Mouse (Mus musculus) C2C12 (cell line): ENCODE data around the gene Acot5. TPM values are rescaled to one million over a fixed set of nuclear protein-coding genes. Genes with fewer than 3 reads are reported as not detected.

Source experiments
- H3K27me3 ChIP-seq: one replicate; pipeline ENCODE4 v1.6.1; 2011; ENCODE audit not compliant: control insufficient read depth, insufficient read depth, insufficient read length
- H3K36me3 ChIP-seq: one replicate; pipeline ENCODE4 v1.6.1; 2011; ENCODE audit not compliant: control insufficient read depth, insufficient read depth
- H3K4me3 ChIP-seq: one replicate; pipeline ENCODE4 v1.5.1; 2011; ENCODE audit warnings: mild to moderate bottlenecking, control low read depth; ENCODE audit not compliant: poor library complexity, insufficient read depth, severe bottlenecking
- H3K79me2 ChIP-seq: one replicate; pipeline ENCODE4 v1.6.1; 2011; ENCODE audit not compliant: control insufficient read depth, insufficient read depth
- H3K79me3 ChIP-seq: one replicate; pipeline ENCODE4 v1.6.1; 2011; ENCODE audit warnings: low read depth, control low read depth
- H3ac ChIP-seq: one replicate; pipeline ENCODE3; 2011; ENCODE audit warnings: low read depth; ENCODE audit not compliant: control insufficient read depth, insufficient read length
- CEBPB ChIP-seq: IDR thresholded peaks from one replicate; pipeline ENCODE4 v1.6.1; 2011; ENCODE audit warnings: low read depth, mild to moderate bottlenecking, control low read depth, moderate library complexity
- CTCF ChIP-seq: IDR thresholded peaks from one replicate; pipeline ENCODE4 v1.5.1; 2011; ENCODE audit not compliant: control insufficient read depth, insufficient read depth, insufficient read length
- FOSL1 ChIP-seq: IDR thresholded peaks from one replicate; pipeline ENCODE4 v1.8.0; 2011; ENCODE audit warnings: mild to moderate bottlenecking, low read length; ENCODE audit not compliant: poor library complexity, insufficient read depth, severe bottlenecking
- MAX ChIP-seq: IDR thresholded peaks from one replicate; pipeline ENCODE4 v1.6.1; 2011; ENCODE audit warnings: mild to moderate bottlenecking, control low read depth
- MYOD1 ChIP-seq: IDR thresholded peaks from one replicate; pipeline ENCODE4 v1.6.1; 2011; ENCODE audit warnings: low read depth; ENCODE audit not compliant: control insufficient read depth, insufficient read length
- MYOG ChIP-seq: IDR thresholded peaks from one replicate; pipeline ENCODE4 v1.6.1; 2011; ENCODE audit not compliant: control insufficient read depth, insufficient read length; ENCODE audit errors: extremely low read depth
- USF1 ChIP-seq: IDR thresholded peaks from one replicate; pipeline ENCODE4 v1.6.1; 2011; ENCODE audit warnings: low read depth, mild to moderate bottlenecking, control low read depth, moderate library complexity
- polyA plus RNA-seq: library from polyadenylated mRNA; unstranded; fragments of >200 nt; fragmentation: generic; extraction: Trizol; gene quantifications from one replicate; pipeline ENCODE4 v1.2.1, GENCODE M21; 2012; ENCODE audit warnings: missing spikeins

Gene Acot5
- polyA plus RNA-seq, 1 experiment = not detected

GRCm38 (mm10) chr12:84053679-84054391, 15.3 kb upstream of the Acot5 start:
- no peak overlapping the region for H3ac ChIP-seq
- TF ChIP-seq FOSL1 (no peak), MAX (no peak), USF1 (no peak), MYOD1 (no peak), CTCF (no peak)
- no peaks in the 10 kb centered on the region for H3K79me3 ChIP-seq
- H3K4me3 ChIP-seq = no peak overlapping the region
- H3K36me3 ChIP-seq = no peaks in the 10 kb centered on the region
- H3K27me3 ChIP-seq = peaks cover 3% of the 10 kb centered on the region
- H3K79me2 ChIP-seq = no peaks in the 10 kb centered on the region

GRCm38 (mm10) chr12:84060946-84061345, 8.2 kb upstream of the Acot5 start:
- H3ac ChIP-seq = no peak overlapping the region
- TF ChIP-seq FOSL1 (no peak), MAX (no peak)
- peaks cover 8% of the 10 kb centered on the region for H3K27me3 ChIP-seq
- H3K36me3 ChIP-seq = no peaks in the 10 kb centered on the region
- H3K4me3 ChIP-seq = no peak overlapping the region
- H3K79me3 ChIP-seq = no peaks in the 10 kb centered on the region
- H3K79me2 ChIP-seq = no peaks in the 10 kb centered on the region

GRCm38 (mm10) chr12:84062336-84062735, 6.8 kb upstream of the Acot5 start:
- no peak overlapping the region for H3K4me3 ChIP-seq
- peaks cover 10% of the 10 kb centered on the region for H3K27me3 ChIP-seq
- TF ChIP-seq MYOD1 (no peak), FOSL1 (no peak), CTCF (no peak), MAX (no peak), CEBPB (no peak), USF1 (no peak), MYOG (no peak)
- no peaks in the 10 kb centered on the region for H3K79me2 ChIP-seq
- H3K36me3 ChIP-seq = no peaks in the 10 kb centered on the region
- no peaks in the 10 kb centered on the region for H3K79me3 ChIP-seq
- H3ac ChIP-seq = no peak overlapping the region

- peaks cover 9% of the 10 kb centered on the region for H3K27me3 ChIP-seq
- no peak overlapping the region for H3K4me3 ChIP-seq
- no peak overlapping the region for H3ac ChIP-seq
- TF ChIP-seq USF1 (no peak), CEBPB (no peak), FOSL1 (no peak), MYOG (no peak), MAX (no peak), CTCF (no peak), MYOD1 (no peak)
- no peaks in the 10 kb centered on the region for H3K79me3 ChIP-seq
- no peaks in the 10 kb centered on the region for H3K79me2 ChIP-seq
- no peaks in the 10 kb centered on the region for H3K36me3 ChIP-seq
Measured at GRCm38 (mm10) chr12:84063228-84063627, 5.9 kb upstream of the Acot5 start.

GRCm38 (mm10) chr12:84063833-84064232, 5.3 kb upstream of the Acot5 start:
- TF ChIP-seq FOSL1 = no peak

GRCm38 (mm10) chr12:84064621-84065020, 4.5 kb upstream of the Acot5 start:
- Histone ChIP-seq H3K27me3 (peaks cover 21% of the 10 kb centered on the region), H3K79me2 (no peaks in the 10 kb centered on the region), H3K4me3 (no peak overlapping the region), H3ac (no peak overlapping the region), H3K36me3 (no peaks in the 10 kb centered on the region), H3K79me3 (no peaks in the 10 kb centered on the region)
- no peak for TF ChIP-seq CEBPB

More at GRCm38 (mm10) chr12:84063833-84064232, 5.3 kb upstream of the Acot5 start:
- H3ac ChIP-seq = no peak overlapping the region
- H3K79me2 ChIP-seq = no peaks in the 10 kb centered on the region
- H3K4me3 ChIP-seq = no peak overlapping the region
- H3K36me3 ChIP-seq = no peaks in the 10 kb centered on the region
- H3K27me3 ChIP-seq = peaks cover 15% of the 10 kb centered on the region
- H3K79me3 ChIP-seq = no peaks in the 10 kb centered on the region

GRCm38 (mm10) chr12:84067752-84068151, 1.4 kb upstream of the Acot5 start:
- Histone ChIP-seq H3ac (no peak overlapping the region), H3K36me3 (no peaks in the 10 kb centered on the region), H3K79me3 (no peaks in the 10 kb centered on the region), H3K27me3 (peaks cover 31% of the 10 kb centered on the region), H3K79me2 (no peaks in the 10 kb centered on the region), H3K4me3 (no peak overlapping the region)
- no peak for TF ChIP-seq CEBPB
